Mouse (Mus musculus) olfactory bulb, adult 2 months (tissue): Measurements from ENCODE around the gene Nfasc. TPM values are rescaled to one million over a fixed set of nuclear protein-coding genes. Genes with fewer than 3 reads are reported as not detected.

Experiments used
- H3K27ac ChIP-seq: fragments of 200-500 bp; 2 replicates; pipeline ENCODE4 v1.5.1; 2012; ENCODE audit warnings: low read depth, low read length; ENCODE audit not compliant: insufficient read depth
- H3K4me1 ChIP-seq: fragments of 200-500 bp; 2 replicates; pipeline ENCODE4 v1.6.1; 2012; ENCODE audit warnings: low read length; ENCODE audit not compliant: control insufficient read depth, insufficient read depth
- H3K4me3 ChIP-seq: fragments of 200-500 bp; 2 replicates; pipeline ENCODE4 v1.5.1; 2012; ENCODE audit warnings: mild to moderate bottlenecking, low read depth, low read length, moderate library complexity; ENCODE audit not compliant: insufficient read depth
- CTCF ChIP-seq: fragments of 200-500 bp; IDR thresholded peaks from 2 replicates; pipeline ENCODE4 v1.5.1; 2012; ENCODE audit warnings: low read depth, mild to moderate bottlenecking, low read length, moderate library complexity; ENCODE audit not compliant: insufficient read depth
- POLR2A ChIP-seq: fragments of 200-500 bp; IDR thresholded peaks from 2 replicates; pipeline ENCODE4 v1.6.1; 2012; ENCODE audit warnings: mild to moderate bottlenecking, low read depth, low read length, moderate library complexity; ENCODE audit not compliant: insufficient read depth
- WGBS: fragments of 180-500 bp; shearing (Covaris S2); methylation state at CpG from one replicate; pipeline ENCODE4 v1.1.7; 2018; 5-methylcytosine and 5-hydroxymethylcytosine counted together
- polyA plus RNA-seq: library from polyadenylated mRNA; stranded (reverse); fragments of >200 nt; gene quantifications from 2 replicates; pipeline ENCODE4 v1.2.4, GENCODE M21; 2012; ENCODE audit warnings: low replicate concordance; ENCODE audit not compliant: missing spikeins, insufficient read depth, insufficient read length

Gene Nfasc
- polyA plus RNA-seq, 1 experiment, result 87.2 TPM

DNA sequence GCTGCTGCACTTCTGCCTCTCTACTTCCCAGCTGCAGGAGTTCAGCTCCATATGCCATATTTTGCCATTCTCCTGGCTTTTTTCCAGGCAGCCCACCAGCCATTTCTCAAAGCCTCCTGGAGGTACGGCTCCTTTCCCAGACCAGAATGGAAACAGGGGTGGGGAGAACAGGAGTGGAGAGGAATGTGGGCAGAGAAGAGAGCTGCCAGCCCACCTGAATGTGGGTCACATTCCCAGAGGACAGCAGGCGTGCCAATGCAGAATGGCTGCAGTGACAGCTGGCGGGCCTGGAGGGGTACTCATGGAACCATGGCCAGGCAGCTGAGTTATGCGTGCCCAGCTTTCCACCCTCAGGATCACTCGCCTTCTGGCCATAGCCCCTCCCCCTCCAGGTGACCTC, 32.2 kb downstream of the Nfasc start:
- Histone ChIP-seq H3K27ac (no peak overlapping the region), H3K4me1 (peaks cover 41% of the 10 kb centered on the region), H3K4me3 (no peak overlapping the region)
- WGBS, result 56% methylated on average over 5 of the region's 5 CpGs
- TF ChIP-seq POLR2A (no peak), CTCF (no peak)

DNA sequence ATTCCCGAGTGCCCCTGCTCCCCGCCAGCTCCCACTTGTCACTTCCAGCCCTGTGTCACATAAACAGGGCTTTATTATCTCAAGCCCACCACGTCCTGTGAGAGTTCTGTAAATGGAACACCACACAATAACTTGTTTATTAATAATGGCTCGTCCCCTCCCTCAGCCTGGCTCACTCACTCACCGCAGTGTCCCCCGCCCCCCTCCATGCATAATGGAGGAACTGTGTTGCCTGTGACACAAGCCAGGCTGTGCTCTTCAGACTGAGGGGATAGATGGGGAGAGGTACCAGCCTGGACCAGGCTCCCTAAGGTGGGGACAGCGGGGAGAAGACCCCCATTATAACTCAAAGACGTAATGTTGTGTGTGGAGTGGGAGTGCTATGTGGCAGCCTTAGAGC, 34.3 kb downstream of the Nfasc start:
- 39% methylated on average over 8 of the region's 8 CpGs for WGBS
- no peak overlapping the region for H3K4me3 ChIP-seq
- TF ChIP-seq POLR2A, result no peak
- TF ChIP-seq CTCF, result no peak
- peaks cover 57% of the 10 kb centered on the region for H3K4me1 ChIP-seq
- H3K27ac ChIP-seq, result no peak overlapping the region

DNA sequence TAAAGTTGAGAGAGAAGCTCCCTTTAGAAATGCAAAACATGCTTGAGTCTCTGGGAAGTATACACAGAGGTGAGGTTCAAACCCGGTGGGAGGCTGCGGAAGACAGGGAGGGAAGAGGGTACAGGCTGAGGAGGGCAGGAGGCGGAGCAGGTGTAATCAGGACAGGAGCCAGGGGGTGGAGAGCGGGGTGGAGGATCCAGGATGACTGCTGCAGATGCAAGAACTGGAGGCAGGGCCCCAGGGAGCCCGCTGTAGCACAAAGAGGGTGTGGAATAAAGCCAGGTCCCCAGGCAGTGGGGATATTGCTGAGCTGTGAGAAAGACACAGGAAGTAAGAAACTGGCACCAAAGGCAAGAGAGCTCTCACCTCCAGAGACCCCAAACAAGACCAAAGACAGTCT, 38.1 kb downstream of the Nfasc start:
- Histone ChIP-seq H3K4me3 (no peak overlapping the region), H3K27ac (no peak overlapping the region), H3K4me1 (peaks cover 43% of the 10 kb centered on the region)
- no peak for TF ChIP-seq CTCF
- no peak for TF ChIP-seq POLR2A
- 24% methylated on average over 5 of the region's 5 CpGs for WGBS

DNA sequence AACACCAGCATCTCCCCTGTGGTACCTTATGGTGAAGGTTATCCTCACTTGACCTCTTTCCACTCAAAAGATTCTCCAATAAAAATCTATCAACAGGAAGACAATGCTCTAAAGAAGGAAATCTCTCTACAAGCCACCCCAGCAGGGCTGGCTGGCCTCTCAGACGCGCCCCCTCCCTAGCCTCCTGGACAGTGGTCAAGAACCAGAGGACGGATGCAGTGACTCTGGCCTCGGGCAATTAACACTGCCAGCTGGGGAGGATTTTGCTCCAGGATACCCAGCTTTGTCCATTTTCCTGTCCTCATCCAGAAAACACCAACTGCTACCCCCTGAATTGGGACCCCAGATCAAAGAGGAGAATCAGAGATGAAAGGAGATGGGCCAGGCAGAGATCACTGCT, 44.7 kb downstream of the Nfasc start:
- TF ChIP-seq CTCF (no peak), POLR2A (no peak)
- no peak overlapping the region for H3K27ac ChIP-seq
- peaks cover 13% of the 10 kb centered on the region for H3K4me1 ChIP-seq
- WGBS, result 57% methylated on average over 4 of the region's 4 CpGs
- H3K4me3 ChIP-seq, result no peak overlapping the region

DNA sequence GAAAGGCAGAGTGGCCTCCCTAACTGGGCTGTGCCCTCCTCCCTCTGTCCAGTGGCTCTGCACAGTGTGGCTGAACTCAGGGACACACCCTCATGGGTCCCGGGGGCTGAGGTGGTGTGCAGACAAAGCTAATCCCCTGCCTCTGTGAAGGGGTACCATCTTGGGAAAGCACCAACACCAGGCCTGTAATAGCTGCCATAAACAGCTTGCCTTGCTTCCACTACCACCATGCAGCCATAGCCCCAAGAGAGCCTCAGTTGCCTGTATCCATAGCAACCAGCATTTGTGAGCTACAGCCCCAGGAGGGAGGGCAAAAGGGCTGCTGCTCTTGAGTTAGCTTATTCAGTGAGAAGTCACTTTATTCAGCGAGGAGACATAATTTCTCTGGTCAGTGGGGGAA, 45.4 kb downstream of the Nfasc start:
- H3K4me1 ChIP-seq, result peaks cover 13% of the 10 kb centered on the region
- H3K4me3 ChIP-seq, result no peak overlapping the region
- no peak for TF ChIP-seq POLR2A
- no peak for TF ChIP-seq CTCF
- no peak overlapping the region for H3K27ac ChIP-seq
- WGBS, result 14% methylated on average over 2 of the region's 2 CpGs

DNA sequence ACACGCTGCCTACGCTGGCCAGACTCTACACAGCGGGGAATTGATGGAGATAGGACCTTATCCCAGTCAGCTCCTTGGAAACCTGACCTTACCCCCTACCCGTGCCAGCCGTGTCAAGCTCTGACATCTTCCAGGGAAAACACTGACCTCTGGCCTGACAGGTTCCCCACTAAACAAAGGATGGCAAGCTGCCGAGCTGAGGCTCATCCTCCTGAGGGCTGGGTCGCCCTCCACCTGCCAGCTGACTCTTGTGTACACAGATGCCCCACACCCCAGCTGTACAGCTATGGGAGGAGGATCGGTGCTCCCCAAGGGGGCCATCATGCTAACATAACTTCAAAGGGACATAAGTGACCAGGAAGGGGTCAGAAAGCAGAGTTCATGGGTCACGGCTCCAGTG, 47.6 kb downstream of the Nfasc start:
- no peak overlapping the region for H3K27ac ChIP-seq
- WGBS, result 79% methylated on average over 9 of the region's 9 CpGs

DNA sequence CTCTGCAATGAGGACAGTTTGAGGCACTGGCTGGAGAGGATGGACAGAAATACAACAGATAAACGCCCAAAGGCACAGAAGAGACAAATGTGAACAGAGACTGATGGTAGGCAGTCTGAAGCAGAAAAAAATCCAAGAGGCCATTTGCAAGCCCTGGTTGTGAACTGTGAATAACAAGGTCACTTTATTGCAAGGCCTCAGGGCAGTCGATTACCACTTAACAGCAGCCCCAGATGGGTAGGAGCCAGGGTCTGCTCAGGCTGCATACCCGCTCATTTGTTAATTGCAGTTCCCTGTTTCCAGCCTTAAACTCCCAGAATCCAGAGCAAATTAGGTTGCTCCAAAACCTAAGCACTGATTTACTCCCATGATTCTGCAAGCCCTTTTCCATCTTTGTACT, 52.4 kb downstream of the Nfasc start:
- 35% methylated on average over 3 of the region's 3 CpGs for WGBS
- no peak overlapping the region for H3K27ac ChIP-seq
- H3K4me3 ChIP-seq, result no peak overlapping the region
- peaks cover 11% of the 10 kb centered on the region for H3K4me1 ChIP-seq
- TF ChIP-seq POLR2A (no peak), CTCF (no peak)

More for the DNA sequence above, 47.6 kb downstream of the Nfasc start:
- peaks cover 18% of the 10 kb centered on the region for H3K4me1 ChIP-seq
- TF ChIP-seq POLR2A, result no peak
- no peak for TF ChIP-seq CTCF
- no peak overlapping the region for H3K4me3 ChIP-seq

DNA sequence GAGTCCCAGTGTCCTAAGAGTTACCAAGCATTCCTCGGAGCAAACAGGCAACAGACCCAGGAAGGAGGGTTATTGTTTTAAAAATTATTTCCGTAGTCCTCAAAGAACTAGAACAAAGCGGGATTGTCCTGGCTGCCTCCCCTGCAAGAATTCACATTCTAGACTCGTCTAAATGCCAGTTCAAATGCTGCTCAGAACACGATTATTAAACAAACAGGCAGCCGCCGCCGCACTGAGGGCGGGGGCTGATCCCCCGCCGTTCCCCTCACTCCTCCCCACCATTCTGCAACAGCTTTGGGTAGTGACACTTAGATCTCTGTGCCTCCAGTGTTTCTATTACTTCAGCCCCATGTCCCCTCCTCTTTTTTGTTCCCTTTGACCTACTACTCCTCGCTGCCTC, 62.7 kb downstream of the Nfasc start:
- Histone ChIP-seq H3K4me3 (no peak overlapping the region), H3K4me1 (peaks cover 24% of the 10 kb centered on the region), H3K27ac (peak overlapping the region; percentile 66)
- TF ChIP-seq CTCF (no peak), POLR2A (no peak)
- 17% methylated on average over 12 of the region's 12 CpGs for WGBS

DNA sequence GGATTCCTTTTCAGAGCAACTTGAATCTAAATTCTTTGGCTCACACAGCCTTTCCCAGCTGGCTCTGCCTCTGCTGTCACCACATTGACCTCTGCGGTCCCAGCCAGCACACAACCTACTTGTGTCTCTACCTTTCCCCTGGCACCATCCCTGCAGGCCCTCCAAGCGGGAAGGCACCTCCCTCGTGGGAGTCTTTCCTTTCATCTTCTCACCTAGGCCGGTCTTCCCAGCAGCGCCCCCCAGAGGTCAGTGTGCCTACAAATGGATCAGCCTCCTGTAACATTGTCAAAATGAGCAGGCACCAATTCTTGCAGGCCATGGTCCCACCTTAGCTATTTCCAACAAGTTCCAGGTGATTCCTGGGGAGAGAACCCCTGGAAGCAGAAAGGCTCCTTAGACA, 63.5 kb downstream of the Nfasc start:
- Histone ChIP-seq H3K4me3 (no peak overlapping the region), H3K27ac (peak overlapping the region; percentile 66; the same call in 1 of the 2 replicates), H3K4me1 (peaks cover 24% of the 10 kb centered on the region)
- peak; percentile 11; the same call in 1 of the 2 replicates for TF ChIP-seq CTCF
- TF ChIP-seq POLR2A, result no peak
- 61% methylated on average over 5 of the region's 5 CpGs for WGBS

DNA sequence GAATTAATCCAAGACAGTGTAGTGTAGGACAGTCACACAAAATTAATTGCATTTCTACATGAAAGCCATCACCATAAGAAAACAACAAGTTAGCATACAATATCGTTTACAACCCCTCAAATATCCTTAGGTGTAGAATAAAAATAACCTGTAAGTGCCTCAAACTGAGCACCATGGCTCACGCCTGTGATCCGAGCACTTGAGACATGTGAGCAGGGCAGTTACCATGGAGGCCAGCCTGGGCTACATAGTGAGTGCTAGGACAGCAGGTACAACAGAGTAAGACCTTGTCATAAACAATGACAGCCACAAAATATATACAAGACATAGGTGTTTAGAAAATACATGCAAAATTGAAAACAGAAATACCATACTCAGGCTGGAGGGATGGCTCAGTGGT, 68.9 kb downstream of the Nfasc start:
- WGBS, result 91% methylated on average over 3 of the region's 3 CpGs
- H3K4me3 ChIP-seq, result no peak overlapping the region
- no peak overlapping the region for H3K27ac ChIP-seq
- no peak for TF ChIP-seq CTCF
- peaks cover 12% of the 10 kb centered on the region for H3K4me1 ChIP-seq

DNA sequence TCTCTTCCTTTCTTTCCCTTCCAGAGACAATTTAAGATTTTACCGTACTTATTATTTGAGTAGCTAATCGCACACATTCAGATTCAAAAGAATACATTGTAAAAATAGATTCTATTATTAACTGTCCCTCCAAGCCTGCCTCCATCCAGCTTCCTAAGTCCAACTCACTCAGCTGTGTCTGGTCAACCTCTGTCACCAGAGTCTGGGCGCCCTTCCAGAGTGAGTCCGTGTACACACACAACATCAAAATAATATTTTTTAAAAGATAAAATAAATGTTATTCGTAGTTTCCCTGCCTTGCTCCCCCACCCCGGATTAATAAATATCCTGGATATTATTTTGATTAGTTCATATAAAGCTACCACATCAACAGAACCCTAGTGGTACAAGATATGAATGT, 72.4 kb downstream of the Nfasc start:
- WGBS, result 64% methylated on average over 6 of the region's 6 CpGs
- Histone ChIP-seq H3K4me3 (no peak overlapping the region), H3K27ac (no peak overlapping the region), H3K4me1 (peaks cover 4% of the 10 kb centered on the region)
- TF ChIP-seq POLR2A (no peak), CTCF (no peak)
